Mouse (Mus musculus) MEL (cell line): ENCODE results near the gene H2-Oa. TPM values are rescaled to one million over a fixed set of nuclear protein-coding genes. Genes with fewer than 3 reads are reported as not detected.

ENCODE experiments used
- DNase-seq: peaks from one replicate; pipeline ENCODE4 v3.0.0; 2011; ENCODE audit warnings: low read depth, low spot score
- H3K27ac ChIP-seq: 2 replicates; pipeline ENCODE4 v1.5.1; 2012; ENCODE audit warnings: low read depth, mild to moderate bottlenecking, control low read depth, low read length, moderate library complexity; ENCODE audit not compliant: control insufficient read depth
- H3K27me3 ChIP-seq, 2 experiments: fragments of 150-350 bp in 1 of 2; sonication (generic) in 1 of 2; 2 replicates each; pipeline ENCODE4 v1.6.1; 2012; ENCODE audit warnings: low read length in 2 of 2, mild to moderate bottlenecking in 2 of 2, improper control_type of control experiment in 1 of 2, moderate library complexity in 1 of 2; ENCODE audit not compliant: insufficient read depth in 2 of 2, control insufficient read depth in 1 of 2
- H3K36me3 ChIP-seq, 2 experiments: 2 replicates each; pipeline ENCODE4 v1.6.1; 2012 to 2014; ENCODE audit warnings: low read length in 2 of 2, improper control_type of control experiment in 1 of 2, inconsistent platforms in 1 of 2, mild to moderate bottlenecking in 1 of 2; ENCODE audit not compliant: insufficient read depth in 2 of 2, control insufficient read depth in 1 of 2
- H3K4me1 ChIP-seq, 2 experiments: fragments of 150-350 bp in 1 of 2; sonication (generic) in 1 of 2; 2 replicates each; pipeline ENCODE4 v1.6.1; 2012; ENCODE audit warnings: low read length in 2 of 2, improper control_type of control experiment in 1 of 2, mild to moderate bottlenecking in 1 of 2; ENCODE audit not compliant: insufficient read depth in 2 of 2, control insufficient read depth in 1 of 2
- H3K4me3 ChIP-seq, 2 experiments: fragments of 150-350 bp in 1 of 2; sonication (generic) in 1 of 2; 2 replicates each; pipeline ENCODE4 v1.5.1; 2012; ENCODE audit warnings: low read depth in 2 of 2, low read length in 2 of 2, mild to moderate bottlenecking in 2 of 2, moderate library complexity in 2 of 2, control low read depth in 1 of 2, improper control_type of control experiment in 1 of 2; ENCODE audit not compliant: control insufficient read depth in 1 of 2, insufficient read depth in 1 of 2
- H3K79me2 ChIP-seq: 2 replicates; pipeline ENCODE4 v1.6.1; 2012; ENCODE audit warnings: mild to moderate bottlenecking, low read length, moderate library complexity; ENCODE audit not compliant: control insufficient read depth, poor library complexity, insufficient read depth
- H3K9ac ChIP-seq: 2 replicates; pipeline ENCODE4 v1.6.1; 2012; ENCODE audit warnings: low read depth, mild to moderate bottlenecking, control low read depth, low read length, moderate library complexity; ENCODE audit not compliant: control insufficient read depth, poor library complexity, severe bottlenecking
- H3K9me3 ChIP-seq: fragments of 150-350 bp; sonication (generic); replicated peaks from 2 replicates; pipeline ENCODE4 v1.6.1; 2012; ENCODE audit warnings: mild to moderate bottlenecking, low read length, improper control_type of control experiment, moderate library complexity; ENCODE audit not compliant: insufficient read depth
- BHLHE40 ChIP-seq: IDR thresholded peaks from 2 replicates; pipeline ENCODE4 v1.6.1; 2012; ENCODE audit warnings: low read depth, mild to moderate bottlenecking, inconsistent platforms, low read length, improper control_type of control experiment, borderline replicate concordance
- CHD1 ChIP-seq: IDR thresholded peaks from 2 replicates; pipeline ENCODE4 v1.6.1; 2012; ENCODE audit warnings: low read depth, mild to moderate bottlenecking, inconsistent platforms, low read length, improper control_type of control experiment
- CHD2 ChIP-seq: IDR thresholded peaks from 2 replicates; pipeline ENCODE4 v1.6.1; 2011; ENCODE audit warnings: low read length, improper control_type of control experiment
- CTCF ChIP-seq, 3 experiments: IDR thresholded peaks in 2 of 3; conservative IDR thresholded peaks in 1 of 3; 2 replicates each; pipeline ENCODE4 v1.5.1; 2011 to 2012; ENCODE audit warnings: low read length in 3 of 3, low read depth in 2 of 3, mild to moderate bottlenecking in 2 of 3, improper control_type of control experiment in 1 of 3, inconsistent platforms in 1 of 3, mixed read lengths in 1 of 3, moderate library complexity in 1 of 3; ENCODE audit not compliant: control insufficient read depth in 1 of 3, insufficient read depth in 1 of 3, poor library complexity in 1 of 3, severe bottlenecking in 1 of 3
- E2F4 ChIP-seq: IDR thresholded peaks from 2 replicates; pipeline ENCODE4 v1.6.1; 2011; ENCODE audit warnings: low read depth, low read length, improper control_type of control experiment, borderline replicate concordance
- ELF1 ChIP-seq: IDR thresholded peaks from 2 replicates; pipeline ENCODE4 v1.6.1; 2014; ENCODE audit warnings: low read depth, mild to moderate bottlenecking, inconsistent platforms, low read length, improper control_type of control experiment, moderate library complexity
- EP300 ChIP-seq, 2 experiments: IDR thresholded peaks; 2 replicates each; pipeline ENCODE4 v1.6.1; 2011; ENCODE audit warnings: improper control_type of control experiment in 2 of 2, low read length in 2 of 2, low read depth in 1 of 2, mild to moderate bottlenecking in 1 of 2
- GABPA ChIP-seq: IDR thresholded peaks from 2 replicates; pipeline ENCODE4 v1.6.1; 2012; ENCODE audit warnings: low read depth, mild to moderate bottlenecking, inconsistent platforms, low read length, improper control_type of control experiment, moderate library complexity
- GATA1 ChIP-seq: IDR thresholded peaks from 2 replicates; pipeline ENCODE4 v1.6.1; 2011; ENCODE audit warnings: low read depth, low read length, improper control_type of control experiment
- HCFC1 ChIP-seq: IDR thresholded peaks from 2 replicates; pipeline ENCODE4 v1.6.1; 2012; ENCODE audit warnings: low read depth, mild to moderate bottlenecking, inconsistent platforms, low read length, improper control_type of control experiment, moderate library complexity
- JUND ChIP-seq: IDR thresholded peaks from 2 replicates; pipeline ENCODE4 v1.6.1; 2011; ENCODE audit warnings: low read depth, mild to moderate bottlenecking, improper control_type of control experiment, low read length
- KAT2A ChIP-seq: conservative IDR thresholded peaks from 2 replicates; pipeline ENCODE4 v1.6.1; 2012; ENCODE audit warnings: low read depth, low read length, improper control_type of control experiment, inconsistent platforms
- MAFK ChIP-seq: IDR thresholded peaks from 2 replicates; pipeline ENCODE4 v1.6.1; 2011; ENCODE audit warnings: low read depth, mild to moderate bottlenecking, low read length, improper control_type of control experiment, borderline replicate concordance
- MAX ChIP-seq: IDR thresholded peaks from 2 replicates; pipeline ENCODE4 v1.6.1; 2011; ENCODE audit warnings: low read length, improper control_type of control experiment
- MAZ ChIP-seq: IDR thresholded peaks from 2 replicates; pipeline ENCODE4 v1.6.1; 2012; ENCODE audit warnings: low read depth, mild to moderate bottlenecking, inconsistent platforms, low read length, improper control_type of control experiment
- MEF2A ChIP-seq: IDR thresholded peaks from 2 replicates; pipeline ENCODE4 v1.6.1; 2014; ENCODE audit warnings: low read depth, mild to moderate bottlenecking, inconsistent platforms, low read length, improper control_type of control experiment; ENCODE audit not compliant: poor library complexity, insufficient replicate concordance, severe bottlenecking; ENCODE audit errors: extremely low read depth
- MXI1 ChIP-seq: IDR thresholded peaks from 2 replicates; pipeline ENCODE4 v1.6.1; 2011; ENCODE audit warnings: mild to moderate bottlenecking, low read depth, low read length, improper control_type of control experiment
- MYB ChIP-seq: IDR thresholded peaks from 2 replicates; pipeline ENCODE4 v1.6.1; 2011; ENCODE audit warnings: mild to moderate bottlenecking, low read depth, low read length, improper control_type of control experiment
- MYC ChIP-seq: IDR thresholded peaks from 2 replicates; pipeline ENCODE4 v1.6.1; 2011; ENCODE audit warnings: low read depth, mild to moderate bottlenecking, low read length, improper control_type of control experiment, moderate library complexity
- NELFE ChIP-seq: IDR thresholded peaks from 2 replicates; pipeline ENCODE4 v1.6.1; 2011; ENCODE audit warnings: low read depth, low read length, improper control_type of control experiment
- NRF1 ChIP-seq: IDR thresholded peaks from 2 replicates; pipeline ENCODE4 v1.6.1; 2014; ENCODE audit warnings: low read depth, mild to moderate bottlenecking, inconsistent platforms, low read length, improper control_type of control experiment, moderate library complexity; ENCODE audit not compliant: poor library complexity, insufficient read depth, severe bottlenecking
- POLR2A ChIP-seq, 2 experiments: IDR thresholded peaks; 2 replicates each; pipeline ENCODE4 v1.6.1; 2011 to 2012; ENCODE audit warnings: low read length in 2 of 2, mild to moderate bottlenecking in 2 of 2, control low read depth in 1 of 2, improper control_type of control experiment in 1 of 2, low read depth in 1 of 2, moderate library complexity in 1 of 2; ENCODE audit not compliant: control insufficient read depth in 1 of 2, insufficient read depth in 1 of 2, poor library complexity in 1 of 2
- POLR2AphosphoS2 ChIP-seq: IDR thresholded peaks from 2 replicates; pipeline ENCODE4 v1.6.1; 2011; ENCODE audit warnings: low read length, improper control_type of control experiment
- POLR2AphosphoS5 ChIP-seq: IDR thresholded peaks from 2 replicates; pipeline ENCODE4 v1.6.1; 2012; ENCODE audit warnings: low read depth, borderline replicate concordance, mild to moderate bottlenecking, inconsistent platforms, low read length, moderate library complexity, mixed read lengths
- RAD21 ChIP-seq: IDR thresholded peaks from 2 replicates; pipeline ENCODE4 v1.6.1; 2011; ENCODE audit warnings: mild to moderate bottlenecking, low read depth, low read length, improper control_type of control experiment
- RCOR1 ChIP-seq: IDR thresholded peaks from 2 replicates; pipeline ENCODE4 v1.6.1; 2012; ENCODE audit warnings: low read depth, mild to moderate bottlenecking, inconsistent platforms, low read length, improper control_type of control experiment
- SIN3A ChIP-seq: IDR thresholded peaks from 2 replicates; pipeline ENCODE4 v1.6.1; 2012; ENCODE audit warnings: low read length, improper control_type of control experiment, inconsistent platforms
- TAL1 ChIP-seq: IDR thresholded peaks from 2 replicates; pipeline ENCODE4 v1.6.1; 2012; ENCODE audit warnings: mild to moderate bottlenecking, inconsistent platforms, low read length, moderate library complexity, mixed read lengths
- TBP ChIP-seq: IDR thresholded peaks from 2 replicates; pipeline ENCODE4 v1.8.0; 2011; ENCODE audit warnings: low read depth, low read length, improper control_type of control experiment
- TCF12 ChIP-seq: IDR thresholded peaks from 2 replicates; pipeline ENCODE4 v1.6.1; 2014; ENCODE audit warnings: low read depth, mild to moderate bottlenecking, inconsistent platforms, low read length, improper control_type of control experiment, moderate library complexity
- UBTF ChIP-seq: IDR thresholded peaks from 2 replicates; pipeline ENCODE4 v1.6.1; 2012; ENCODE audit warnings: low read depth, mild to moderate bottlenecking, inconsistent platforms, low read length, improper control_type of control experiment, moderate library complexity, borderline replicate concordance; ENCODE audit not compliant: insufficient read depth
- USF1 ChIP-seq: IDR thresholded peaks from 2 replicates; pipeline ENCODE4 v1.6.1; 2014; ENCODE audit warnings: low read depth, mild to moderate bottlenecking, inconsistent platforms, low read length, improper control_type of control experiment, moderate library complexity
- ZC3H11A ChIP-seq: IDR thresholded peaks from 2 replicates; pipeline ENCODE4 v1.6.1; 2012; ENCODE audit warnings: low read depth, mild to moderate bottlenecking, inconsistent platforms, low read length, improper control_type of control experiment
- ZKSCAN1 ChIP-seq: IDR thresholded peaks from 2 replicates; pipeline ENCODE4 v1.6.1; 2012; ENCODE audit warnings: low read depth, mild to moderate bottlenecking, inconsistent platforms, low read length, improper control_type of control experiment, moderate library complexity
- ZMIZ1 ChIP-seq: IDR thresholded peaks from 2 replicates; pipeline ENCODE4 v1.6.1; 2012; ENCODE audit warnings: low read depth, mild to moderate bottlenecking, inconsistent platforms, low read length, improper control_type of control experiment, moderate library complexity
- polyA plus RNA-seq, 2 experiments: library from polyadenylated mRNA; stranded (reverse) in 1 of 2; unstranded in 1 of 2; fragments of >175 nt in 1 of 2; fragments of >200 nt in 1 of 2; gene quantifications; 2 replicates each; pipeline versions ENCODE4 v1.2.1 to v1.2.4; 2012; ENCODE audit warnings: low replicate concordance in 2 of 2, low read depth in 1 of 2; ENCODE audit not compliant: insufficient read length in 2 of 2, insufficient read depth in 1 of 2, missing spikeins in 1 of 2
- total RNA-seq: library from RNA; depleted of rRNA; stranded (reverse); fragments of 300-350 nt; gene quantifications from 2 replicates; pipeline ENCODE4 v1.2.3, GENCODE M21; 2012

Gene H2-Oa
- total and polyA plus RNA-seq, 3 experiments = 2.2 to 3.9 TPM; not detected in 1

- Histone ChIP-seq H3K9ac (peak within 1 kb of the TSS; percentile 98), H3K4me3 (peak within 1 kb of the TSS; percentile 81 to 98), H3K27ac (peak within 1 kb of the TSS; percentile 99), H3K4me1 (peaks cover 0 to 7% of the 10 kb centered on the region in 2 experiments; a peak in 1 of 4 replicates), H3K36me3 (peaks cover 19 to 25% of the 10 kb centered on the region in 2 experiments), H3K9me3 (no peaks in the 10 kb centered on the region), H3K79me2 (peaks cover 87% of the 10 kb centered on the region), H3K27me3 (no peaks in the 10 kb centered on the region)
- DNase-seq = peak; percentile 99
- TF ChIP-seq ZC3H11A (no peak), USF1 (peak; percentile 48; the same call in 1 of the 2 replicates), MAFK (no peak), MYB (no peak), MEF2A (no peak), CHD2 (no peak), BHLHE40 (peak; percentile 73; the same call in 1 of the 2 replicates), CTCF (IDR thresholded peaks at IDR 0.05 in 2 of 3, conservative IDR thresholded peaks at IDR 0.05 in 1 of 3; ENCODE audit: control insufficient read depth in 1 of 3, insufficient read depth in 1 of 3, low read depth in 2 of 3, low read length in 3 of 3, poor library complexity in 1 of 3, severe bottlenecking in 1 of 3) (no peak), UBTF (0 out of 2 replicates have a peak, but pooled peaks have one; percentile 74), RCOR1 (no peak), POLR2A (IDR thresholded peaks at IDR 0.05; ENCODE audit: control insufficient read depth in 1 of 2, insufficient read depth in 1 of 2, low read depth in 1 of 2, low read length in 2 of 2, poor library complexity in 1 of 2) (peak; percentile 99), RAD21 (no peak), MYC (peak; percentile 33; the same call in 1 of the 2 replicates), MAZ (peak; percentile 87), KAT2A (no peak), GABPA (no peak), ZKSCAN1 (no peak), NELFE (peak; percentile 100), MAX (peak; percentile 95), ELF1 (peak; percentile 20; the same call in 1 of the 2 replicates), EP300 (IDR thresholded peaks at IDR 0.05; ENCODE audit: low read depth in 1 of 2, low read length in 2 of 2) (peak in 1 of 2 experiments; percentile 21; a peak in 1 of 4 replicates), TCF12 (peak; percentile 55; the same call in 1 of the 2 replicates), TBP (peak; percentile 97), CHD1 (peak; percentile 92), ZMIZ1 (peak; percentile 100), HCFC1 (peak; percentile 50; the same call in 1 of the 2 replicates), POLR2AphosphoS5 (peak; percentile 98), TAL1 (no peak), JUND (no peak), POLR2AphosphoS2 (peak; percentile 99), GATA1 (no peak), E2F4 (peak; percentile 63; the same call in 1 of the 2 replicates), NRF1 (peak; percentile 83), MXI1 (peak; percentile 63), SIN3A (peak; percentile 41)
Measured at GRCm38 (mm10) chr17:34119249-34120179, 27.4 kb downstream of the H2-Oa start, which contains the start of gene H2-DMa. Gene H2-DMa, plus strand, starts transcription at chr17:34119541.
